Mouse (Mus musculus): ENCODE data around the gene Svs1. TPM values are rescaled to one million over a fixed set of nuclear protein-coding genes. Genes with fewer than 3 reads are reported as not detected.

Svs1 gene
- total RNA-seq, 2 experiments from 2014 or later: not detected

Other genes starting within 250 kb of the Svs1 start
- gene Gimap1, start 247.8 kb upstream of the Svs1 start, total RNA-seq (2021): 10 to 100 TPM in 1 of 2 experiments, 1 to 10 TPM in 1; 9.0 to 10.9 TPM
- gene Gimap5, start 240.7 kb upstream of the Svs1 start, total RNA-seq (2021): 1 to 10 TPM; 7.4 to 8.7 TPM
- gene Gimap3, start 216.0 kb upstream of the Svs1 start, total RNA-seq (2021): under 1 TPM in 1 of 2 experiments, not detected in 1; 0.17 TPM
- gene Tmem176a, start 145.9 kb upstream of the Svs1 start, total RNA-seq (2021): 10 to 100 TPM; 18.9 to 30.2 TPM
- gene Tmem176b, start 145.4 kb upstream of the Svs1 start, total RNA-seq (2021): 10 to 100 TPM; 62.0 to 78.8 TPM
- gene Aoc1, start 114.0 kb upstream of the Svs1 start, total RNA-seq (2021): not detected
- gene 1600015I10Rik, start 57.0 kb upstream of the Svs1 start, total RNA-seq (2021): not detected
- not detected for gene Doxl2, start 11.9 kb upstream of the Svs1 start, total RNA-seq (2021)
- gene Gpnmb, start 49.7 kb downstream of the Svs1 start, total RNA-seq (2021): 1 to 10 TPM; 1.2 to 1.3 TPM
- 10 to 100 TPM; 41.6 to 44.8 TPM for gene Malsu1, start 86.9 kb downstream of the Svs1 start, total RNA-seq (2021)
- 10 to 100 TPM; 18.6 to 20.8 TPM for gene Igf2bp3, start 228.1 kb downstream of the Svs1 start, total RNA-seq (2021)

Measured in gastrocnemius, postnatal 4 days (tissue).